Mouse (Mus musculus) brain, embryonic 18.5 days (tissue): Measurements from ENCODE around the gene Ube2u.
"Not testable (repeated sequence)": the region's sequence is repeated elsewhere in the genome, so short reads cannot be mapped to it uniquely, and the experiment has no call there.

Experiments
- DNase-seq: peaks from one replicate; pipeline ENCODE4 v3.0.0-alpha.2; 2012; ENCODE audit warnings: low read depth, low spot score

Ube2u gene

GRCm38 (mm10) chr4:100478592-100479321 is at the start of gene Ube2u:
Gene Ube2u (plus strand): TSS chr4:100478849.
- DNase-seq, result peak; percentile 42

- DNase-seq, result no peak
Measured at GRCm38 (mm10) chr4:100429371-100429900, 49.2 kb upstream of the Ube2u start.

- DNase-seq, result no peak
Measured at GRCm38 (mm10) chr4:100435281-100436168, 43.1 kb upstream of the Ube2u start.

- no peak for DNase-seq
Measured at GRCm38 (mm10) chr4:100436169-100436547, 42.5 kb upstream of the Ube2u start.

- no peak for DNase-seq
Measured at GRCm38 (mm10) chr4:100446897-100447296, 31.8 kb upstream of the Ube2u start.

- DNase-seq, result no peak
Measured at GRCm38 (mm10) chr4:100462493-100463120, 16.0 kb upstream of the Ube2u start.

GRCm38 (mm10) chr4:100488447-100488846 is 9.8 kb downstream of the Ube2u start:
- no peak for DNase-seq

GRCm38 (mm10) chr4:100495176-100495575 is 16.5 kb downstream of the Ube2u start:
- no peak for DNase-seq

- DNase-seq, result no peak
Measured at GRCm38 (mm10) chr4:100496521-100496920, 17.9 kb downstream of the Ube2u start.

GRCm38 (mm10) chr4:100498192-100498591 is 19.5 kb downstream of the Ube2u start:
- DNase-seq, result no peak

GRCm38 (mm10) chr4:100499037-100499601 is 20.5 kb downstream of the Ube2u start:
- not testable (repeated sequence) for DNase-seq

- no peak for DNase-seq
Measured at GRCm38 (mm10) chr4:100503337-100503736, 24.7 kb downstream of the Ube2u start.

GRCm38 (mm10) chr4:100517646-100518045 is 39.0 kb downstream of the Ube2u start:
- DNase-seq, result no peak

GRCm38 (mm10) chr4:100522534-100522933 is 43.9 kb downstream of the Ube2u start:
- DNase-seq, result no peak

- no peak for DNase-seq
Measured at GRCm38 (mm10) chr4:100524741-100525140, 46.1 kb downstream of the Ube2u start.

- no peak for DNase-seq
Measured at GRCm38 (mm10) chr4:100526296-100526695, 47.6 kb downstream of the Ube2u start.

GRCm38 (mm10) chr4:100527086-100527485 is 48.4 kb downstream of the Ube2u start:
- no peak for DNase-seq

- DNase-seq, result no peak
Measured at GRCm38 (mm10) chr4:100527554-100528001, 48.9 kb downstream of the Ube2u start.

GRCm38 (mm10) chr4:100533607-100534006 is 55.0 kb downstream of the Ube2u start:
- no peak for DNase-seq

- no peak for DNase-seq
Measured at GRCm38 (mm10) chr4:100534946-100535345, 56.3 kb downstream of the Ube2u start.

- DNase-seq, result peak; percentile 60
Measured at GRCm38 (mm10) chr4:100537898-100538297, 59.2 kb downstream of the Ube2u start.

- no peak for DNase-seq
Measured at GRCm38 (mm10) chr4:100539483-100539882, 60.8 kb downstream of the Ube2u start.
